Mouse (Mus musculus) embryonic facial prominence, embryonic 11.5 days (tissue): ENCODE results near the gene Agbl1. TPM values are rescaled to one million over a fixed set of nuclear protein-coding genes. Genes with fewer than 3 reads are reported as not detected.

ENCODE experiments used
- ATAC-seq: fragments of 200-750 bp; cut with Nextera tagmentation; replicated peaks from 2 replicates; pipeline ENCODE4 v1.8.0; 2017; ENCODE audit warnings: low read depth; ENCODE audit not compliant: insufficient number of reproducible peaks, low FRiP score, low TSS enrichment
- DNase-seq: peaks from one replicate; pipeline ENCODE4 v3.0.0-alpha.2; 2015; ENCODE audit warnings: low spot score
- H3K27ac ChIP-seq: fragments of 300-500 bp; sonication (generic); replicated peaks from 2 replicates; pipeline ENCODE4 v1.5.1; 2014; ENCODE audit warnings: mild to moderate bottlenecking, low read depth, low read length, control low read depth
- H3K27me3 ChIP-seq: fragments of 300-500 bp; sonication (generic); 2 replicates; pipeline ENCODE4 v1.6.1; 2014; ENCODE audit warnings: mild to moderate bottlenecking, low read length, moderate library complexity, mixed read lengths; ENCODE audit not compliant: control insufficient read depth, insufficient read depth
- H3K36me3 ChIP-seq: fragments of 300-500 bp; sonication (generic); replicated peaks from 2 replicates; pipeline ENCODE4 v1.6.1; 2014; ENCODE audit warnings: low read depth, mild to moderate bottlenecking, low read length, moderate library complexity, mixed read lengths; ENCODE audit not compliant: control insufficient read depth, insufficient read depth
- H3K4me1 ChIP-seq: fragments of 300-500 bp; sonication (generic); 2 replicates; pipeline ENCODE4 v1.6.1; 2014; ENCODE audit warnings: low read length, mixed read lengths; ENCODE audit not compliant: control insufficient read depth, insufficient read depth
- H3K4me2 ChIP-seq: fragments of 300-500 bp; sonication (generic); 2 replicates; pipeline ENCODE4 v1.6.1; 2014; ENCODE audit warnings: low read depth, mild to moderate bottlenecking, control low read depth, low read length, moderate library complexity
- H3K4me3 ChIP-seq: fragments of 300-500 bp; sonication (generic); 2 replicates; pipeline ENCODE4 v1.5.1; 2014; ENCODE audit warnings: low read depth, low read length, control low read depth
- H3K9ac ChIP-seq: fragments of 300-500 bp; sonication (generic); replicated peaks from 2 replicates; pipeline ENCODE4 v1.6.1; 2014; ENCODE audit warnings: mild to moderate bottlenecking, control low read depth, low read length
- H3K9me3 ChIP-seq: fragments of 300-500 bp; sonication (generic); replicated peaks from 2 replicates; pipeline ENCODE4 v1.6.1; 2016; ENCODE audit warnings: mild to moderate bottlenecking, low read length, inconsistent platforms, mixed read lengths; ENCODE audit not compliant: control insufficient read depth
- WGBS: fragments of 180-500 bp; shearing (Covaris S2); extraction: QIAGEN DNeasy Blood & Tissue Kit; methylation state at CpG from one replicate; pipeline ENCODE4 v1.1.7; 2014; 5-methylcytosine and 5-hydroxymethylcytosine counted together
- polyA plus RNA-seq: library from polyadenylated mRNA; unstranded; fragments of >200 nt; fragmentation: Nextera tagmentation; extraction: Ambion mirVana; gene quantifications from 2 replicates; pipeline ENCODE4 v1.2.1, GENCODE M21; 2014

Agbl1 gene
- polyA plus RNA-seq, 1 experiment from 2014 or later: not detected

- H3K27ac ChIP-seq: no peak overlapping the region
- no peaks in the 10 kb centered on the region for H3K4me1 ChIP-seq
- H3K9ac ChIP-seq: no peak overlapping the region
- H3K36me3 ChIP-seq: no peaks in the 10 kb centered on the region
- ATAC-seq (no peak), DNase-seq (no peak)
- no peaks in the 10 kb centered on the region for H3K9me3 ChIP-seq
- H3K27me3 ChIP-seq: no peaks in the 10 kb centered on the region
- no peak overlapping the region for H3K4me2 ChIP-seq
- no peak overlapping the region for H3K4me3 ChIP-seq
Observed at GRCm38 (mm10) chr7:76918871-76919270, 689.2 kb downstream of the Agbl1 start.

GRCm38 (mm10) chr7:76921671-76922070 lies 692.0 kb downstream of the Agbl1 start:
- ATAC-seq: no peak
- WGBS: 49% methylated on average over 2 of the region's 2 CpGs

DNA sequence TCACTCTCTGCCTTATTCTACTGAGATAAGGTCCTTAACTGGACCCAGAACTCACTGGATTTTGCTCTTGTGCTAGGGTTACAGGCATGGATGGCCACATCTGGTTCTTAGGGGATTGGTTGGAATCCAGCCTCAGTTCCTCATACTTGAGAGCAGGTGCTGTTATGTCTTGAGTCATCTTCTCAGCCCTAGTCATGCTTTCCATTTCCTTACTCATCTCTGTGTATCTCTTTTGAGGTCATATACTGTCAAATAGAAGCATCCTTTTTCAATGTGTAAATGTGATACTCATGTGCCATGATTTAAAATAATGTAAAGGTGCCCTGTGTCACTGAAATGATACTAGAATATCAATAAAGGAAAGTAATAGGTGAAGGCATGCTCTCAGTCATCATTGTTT lies 705.5 kb downstream of the Agbl1 start:
- ATAC-seq: no peak

More at GRCm38 (mm10) chr7:76921671-76922070, 692.0 kb downstream of the Agbl1 start:
- no peak overlapping the region for H3K27ac ChIP-seq
- H3K9ac ChIP-seq: no peak overlapping the region
- no peak overlapping the region for H3K4me2 ChIP-seq
- H3K4me3 ChIP-seq: no peak overlapping the region
- no peaks in the 10 kb centered on the region for H3K9me3 ChIP-seq
- no peaks in the 10 kb centered on the region for H3K4me1 ChIP-seq
- no peaks in the 10 kb centered on the region for H3K36me3 ChIP-seq
- H3K27me3 ChIP-seq: no peaks in the 10 kb centered on the region
- no peak for DNase-seq

GRCm38 (mm10) chr7:76941531-76941930 lies 711.8 kb downstream of the Agbl1 start:
- Histone ChIP-seq H3K9me3 (no peaks in the 10 kb centered on the region), H3K4me3 (no peak overlapping the region), H3K36me3 (no peaks in the 10 kb centered on the region), H3K27me3 (no peaks in the 10 kb centered on the region), H3K9ac (no peak overlapping the region), H3K4me1 (no peaks in the 10 kb centered on the region), H3K27ac (no peak overlapping the region), H3K4me2 (no peak overlapping the region)
- DNase-seq (peak; percentile 64), ATAC-seq (no peak)

More for the DNA sequence above, 705.5 kb downstream of the Agbl1 start:
- Histone ChIP-seq H3K9ac (no peak overlapping the region), H3K27ac (no peak overlapping the region), H3K4me2 (no peak overlapping the region), H3K27me3 (no peaks in the 10 kb centered on the region), H3K9me3 (no peaks in the 10 kb centered on the region), H3K4me3 (no peak overlapping the region), H3K36me3 (no peaks in the 10 kb centered on the region), H3K4me1 (no peaks in the 10 kb centered on the region)
- no peak for DNase-seq

DNA sequence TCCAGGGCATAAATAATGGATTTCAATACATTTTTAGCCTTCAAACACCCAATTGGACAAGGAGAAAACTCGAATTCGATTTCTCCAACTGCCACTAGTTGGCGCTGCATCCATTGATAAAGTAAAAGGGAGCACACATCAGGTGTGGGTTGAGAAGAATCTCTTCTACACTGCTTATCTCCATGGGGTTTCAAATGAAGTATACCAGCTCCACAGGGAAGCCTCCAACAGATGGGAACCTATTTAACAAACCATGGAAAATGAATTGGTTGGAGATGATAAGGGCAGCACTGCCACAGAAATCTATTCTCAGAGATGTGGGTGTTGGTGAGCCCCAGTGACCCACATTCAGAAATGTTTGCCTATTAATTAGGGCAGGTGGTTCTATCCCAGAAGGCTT lies 741.6 kb downstream of the Agbl1 start:
- Histone ChIP-seq H3K27me3 (no peaks in the 10 kb centered on the region), H3K27ac (no peak overlapping the region), H3K4me1 (no peaks in the 10 kb centered on the region), H3K4me3 (no peak overlapping the region), H3K9ac (no peak overlapping the region), H3K9me3 (no peaks in the 10 kb centered on the region), H3K4me2 (no peak overlapping the region), H3K36me3 (no peaks in the 10 kb centered on the region)
- ATAC-seq (no peak), DNase-seq (peak; percentile 46)
- 20% methylated on average over 3 of the region's 3 CpGs for WGBS

- Histone ChIP-seq H3K9me3 (no peaks in the 10 kb centered on the region), H3K9ac (no peak overlapping the region), H3K27me3 (no peaks in the 10 kb centered on the region), H3K36me3 (no peaks in the 10 kb centered on the region), H3K4me1 (no peaks in the 10 kb centered on the region), H3K27ac (no peak overlapping the region), H3K4me3 (no peak overlapping the region), H3K4me2 (no peak overlapping the region)
- DNase-seq: no peak
- ATAC-seq: no peak
- WGBS: 83% methylated on average over 3 of the region's 3 CpGs
Observed at GRCm38 (mm10) chr7:77009571-77009970, 779.9 kb downstream of the Agbl1 start.

DNA sequence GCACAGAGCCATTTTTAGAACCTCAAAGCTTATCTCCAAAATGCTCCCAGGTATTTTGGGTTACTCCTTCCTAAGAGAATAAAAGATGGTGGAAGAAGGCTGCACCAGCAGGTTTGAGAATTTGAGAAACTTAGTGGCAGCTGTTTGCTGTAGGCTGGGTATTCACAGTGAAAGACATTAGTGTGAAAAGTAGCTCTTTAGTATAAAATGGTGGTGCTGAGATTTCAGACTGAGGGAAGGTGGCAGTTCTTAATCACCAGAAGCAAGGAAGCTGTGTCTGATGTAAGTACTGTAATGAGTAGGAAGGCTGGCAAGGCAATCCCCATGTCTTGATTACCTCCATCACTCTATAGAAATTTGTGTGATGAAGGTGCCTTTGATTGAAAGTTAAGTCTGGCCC lies 799.3 kb downstream of the Agbl1 start:
- H3K9ac ChIP-seq: no peak overlapping the region
- no peak overlapping the region for H3K4me3 ChIP-seq
- H3K9me3 ChIP-seq: no peaks in the 10 kb centered on the region
- H3K4me2 ChIP-seq: no peak overlapping the region
- H3K27ac ChIP-seq: no peak overlapping the region
- H3K36me3 ChIP-seq: no peaks in the 10 kb centered on the region
- no peak for ATAC-seq
- no peaks in the 10 kb centered on the region for H3K27me3 ChIP-seq
- H3K4me1 ChIP-seq: no peaks in the 10 kb centered on the region
- no peak for DNase-seq

DNA sequence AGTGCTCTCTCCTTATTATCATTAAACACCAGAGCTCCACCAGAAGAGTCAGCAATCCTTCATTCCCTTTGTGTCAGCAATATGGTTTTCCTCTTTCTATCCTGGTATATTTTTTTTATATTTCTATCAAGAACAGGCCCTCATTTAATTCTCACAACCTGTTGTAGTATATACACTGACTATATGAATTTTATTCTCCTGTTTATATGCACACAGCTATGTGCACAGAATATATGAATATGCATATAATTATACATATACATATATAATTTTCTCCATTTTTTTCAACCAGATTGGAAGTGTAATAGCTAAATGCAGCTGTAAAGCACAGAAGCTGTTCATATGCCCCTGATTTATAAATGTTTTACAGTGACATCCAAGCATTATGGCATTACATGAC lies 846.3 kb downstream of the Agbl1 start:
- ATAC-seq (no peak), DNase-seq (no peak)
- no peak overlapping the region for H3K27ac ChIP-seq
- H3K9me3 ChIP-seq: no peaks in the 10 kb centered on the region
- no peak overlapping the region for H3K4me3 ChIP-seq
- H3K4me1 ChIP-seq: no peaks in the 10 kb centered on the region
- no peaks in the 10 kb centered on the region for H3K27me3 ChIP-seq
- no peak overlapping the region for H3K9ac ChIP-seq
- no peaks in the 10 kb centered on the region for H3K36me3 ChIP-seq
- H3K4me2 ChIP-seq: no peak overlapping the region

GRCm38 (mm10) chr7:77087266-77087665 lies 857.6 kb downstream of the Agbl1 start:
- no peak overlapping the region for H3K4me3 ChIP-seq
- no peak for DNase-seq
- no peak for ATAC-seq
- H3K9me3 ChIP-seq: no peaks in the 10 kb centered on the region
- H3K4me2 ChIP-seq: no peak overlapping the region
- H3K36me3 ChIP-seq: no peaks in the 10 kb centered on the region
- WGBS: 86% methylated on average over 1 of the region's 1 CpGs
- no peaks in the 10 kb centered on the region for H3K4me1 ChIP-seq
- no peak overlapping the region for H3K9ac ChIP-seq
- no peaks in the 10 kb centered on the region for H3K27me3 ChIP-seq
- H3K27ac ChIP-seq: no peak overlapping the region
